Mouse (Mus musculus) stomach, postnatal 0 days (tissue): ENCODE measurements around the gene Ispd. TPM values are rescaled to one million over a fixed set of nuclear protein-coding genes. Genes with fewer than 3 reads are reported as not detected.

ENCODE experiments used
- ATAC-seq: fragments of 200-750 bp; cut with Nextera tagmentation; 2 replicates; pipeline ENCODE4 v1.8.0; 2017; ENCODE audit not compliant: low FRiP score, low TSS enrichment
- DNase-seq: peaks from one replicate; pipeline ENCODE4 v3.0.0-alpha.2; 2016; ENCODE audit warnings: low spot score
- H3K27ac ChIP-seq: fragments of 300-500 bp; sonication (generic); replicated peaks from 2 replicates; pipeline ENCODE4 v1.5.1; 2014; ENCODE audit warnings: mild to moderate bottlenecking, control low read depth
- H3K27me3 ChIP-seq: fragments of 300-500 bp; sonication (generic); 2 replicates; pipeline ENCODE4 v1.6.1; 2014; ENCODE audit warnings: low read length; ENCODE audit not compliant: control insufficient read depth, insufficient read depth
- H3K36me3 ChIP-seq: fragments of 300-500 bp; sonication (generic); 2 replicates; pipeline ENCODE4 v1.6.1; 2014; ENCODE audit warnings: low read length, mixed read lengths; ENCODE audit not compliant: control insufficient read depth, insufficient read depth
- H3K4me1 ChIP-seq: fragments of 300-500 bp; sonication (generic); replicated peaks from 2 replicates; pipeline ENCODE4 v1.6.1; 2014; ENCODE audit warnings: antibody characterized with exemption; ENCODE audit not compliant: control insufficient read depth, insufficient read depth
- H3K4me2 ChIP-seq: fragments of 300-500 bp; sonication (generic); replicated peaks from 2 replicates; pipeline ENCODE4 v1.6.1; 2014; ENCODE audit warnings: low read depth, mild to moderate bottlenecking, control low read depth, moderate library complexity
- H3K4me3 ChIP-seq: fragments of 300-500 bp; sonication (generic); 2 replicates; pipeline ENCODE4 v1.5.1; 2014; ENCODE audit warnings: low read depth, low read length, control low read depth
- H3K9ac ChIP-seq: fragments of 300-500 bp; sonication (generic); 2 replicates; pipeline ENCODE4 v1.6.1; 2014; ENCODE audit warnings: mild to moderate bottlenecking, low read length, control low read depth, mixed read lengths
- H3K9me3 ChIP-seq: fragments of 300-500 bp; sonication (generic); 2 replicates; pipeline ENCODE4 v1.6.1; 2016; ENCODE audit warnings: low read length; ENCODE audit not compliant: control insufficient read depth
- CTCF ChIP-seq: IDR thresholded peaks from 2 replicates; pipeline ENCODE4 v1.5.1; 2016; ENCODE audit warnings: antibody characterized with exemption, low read depth, mild to moderate bottlenecking, moderate library complexity
- EP300 ChIP-seq: optimal IDR thresholded peaks from 2 replicates; pipeline ENCODE3; 2016; ENCODE audit warnings: antibody characterized with exemption
- WGBS: fragments of 180-500 bp; shearing (Covaris S2); extraction: QIAGEN DNeasy Blood & Tissue Kit; methylation state at CpG from one replicate; pipeline ENCODE4 v1.1.7; 2014; 5-methylcytosine and 5-hydroxymethylcytosine counted together
- polyA plus RNA-seq: library from polyadenylated mRNA; unstranded; fragments of >200 nt; fragmentation: Nextera tagmentation; extraction: Ambion mirVana; gene quantifications from 2 replicates; pipeline ENCODE4 v1.2.1, GENCODE M21; 2015

The Ispd gene
- polyA plus RNA-seq, 1 experiment from 2014 or later: 4.1 TPM

- TF ChIP-seq EP300: no peak
- no peak for TF ChIP-seq CTCF
- no peaks in the 10 kb centered on the region for H3K27me3 ChIP-seq
- no peak for DNase-seq
- H3K4me1 ChIP-seq: no peaks in the 10 kb centered on the region
- 81% methylated on average over 8 of the region's 8 CpGs for WGBS
- no peak overlapping the region for H3K9ac ChIP-seq
- no peak overlapping the region for H3K4me3 ChIP-seq
- no peaks in the 10 kb centered on the region for H3K36me3 ChIP-seq
- H3K4me2 ChIP-seq: no peak overlapping the region
- no peak overlapping the region for H3K27ac ChIP-seq
- ATAC-seq: no peak
- no peaks in the 10 kb centered on the region for H3K9me3 ChIP-seq
Observed at GRCm38 (mm10) chr12:36439396-36439795, 58.1 kb downstream of the Ispd start.

- no peaks in the 10 kb centered on the region for H3K27me3 ChIP-seq
- H3K36me3 ChIP-seq: no peaks in the 10 kb centered on the region
- H3K9me3 ChIP-seq: no peaks in the 10 kb centered on the region
- ATAC-seq (no peak), DNase-seq (no peak)
- no peak overlapping the region for H3K4me3 ChIP-seq
- TF ChIP-seq EP300: no peak
- no peak for TF ChIP-seq CTCF
- H3K27ac ChIP-seq: no peak overlapping the region
- no peak overlapping the region for H3K9ac ChIP-seq
- H3K4me2 ChIP-seq: no peak overlapping the region
- WGBS: 87% methylated on average over 3 of the region's 3 CpGs
- no peaks in the 10 kb centered on the region for H3K4me1 ChIP-seq
Observed at GRCm38 (mm10) chr12:36456002-36456401, 74.8 kb downstream of the Ispd start.

DNA sequence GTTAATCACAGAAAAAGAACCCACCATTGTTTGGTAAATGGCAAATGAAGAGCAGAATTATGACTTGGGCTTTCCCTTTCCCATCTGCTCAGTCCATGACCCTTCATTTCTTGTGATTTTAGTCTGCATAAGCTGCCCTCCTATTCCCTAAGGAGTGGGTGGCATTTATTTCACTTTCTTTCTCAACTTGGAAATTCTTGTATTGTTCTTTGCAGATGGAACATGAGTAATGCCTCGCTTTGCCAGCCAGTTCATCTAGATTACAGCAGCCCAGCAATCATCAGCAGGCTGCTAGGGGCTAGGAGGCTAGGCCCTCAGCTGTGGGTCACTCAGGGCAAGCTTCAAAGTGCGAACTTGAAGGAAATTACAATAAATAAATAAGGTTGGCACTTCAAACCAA lies 76.5 kb downstream of the Ispd start:
- H3K27me3 ChIP-seq: no peaks in the 10 kb centered on the region
- H3K4me2 ChIP-seq: no peak overlapping the region
- no peaks in the 10 kb centered on the region for H3K36me3 ChIP-seq
- H3K27ac ChIP-seq: no peak overlapping the region
- DNase-seq (no peak), ATAC-seq (no peak)
- H3K9ac ChIP-seq: no peak overlapping the region
- H3K4me1 ChIP-seq: no peaks in the 10 kb centered on the region
- WGBS: 72% methylated on average over 2 of the region's 2 CpGs
- no peak overlapping the region for H3K4me3 ChIP-seq
- no peak for TF ChIP-seq CTCF
- TF ChIP-seq EP300: no peak
- H3K9me3 ChIP-seq: no peaks in the 10 kb centered on the region

- no peak for DNase-seq
- 93% methylated on average over 6 of the region's 6 CpGs for WGBS
- Histone ChIP-seq H3K36me3 (no peaks in the 10 kb centered on the region), H3K27ac (no peak overlapping the region), H3K4me2 (no peak overlapping the region), H3K27me3 (no peaks in the 10 kb centered on the region), H3K9me3 (no peaks in the 10 kb centered on the region), H3K4me1 (no peaks in the 10 kb centered on the region), H3K9ac (no peak overlapping the region), H3K4me3 (no peak overlapping the region)
- no peak for TF ChIP-seq EP300
- no peak for TF ChIP-seq CTCF
- no peak for ATAC-seq
Observed at GRCm38 (mm10) chr12:36468325-36469044, 87.2 kb downstream of the Ispd start.

DNA sequence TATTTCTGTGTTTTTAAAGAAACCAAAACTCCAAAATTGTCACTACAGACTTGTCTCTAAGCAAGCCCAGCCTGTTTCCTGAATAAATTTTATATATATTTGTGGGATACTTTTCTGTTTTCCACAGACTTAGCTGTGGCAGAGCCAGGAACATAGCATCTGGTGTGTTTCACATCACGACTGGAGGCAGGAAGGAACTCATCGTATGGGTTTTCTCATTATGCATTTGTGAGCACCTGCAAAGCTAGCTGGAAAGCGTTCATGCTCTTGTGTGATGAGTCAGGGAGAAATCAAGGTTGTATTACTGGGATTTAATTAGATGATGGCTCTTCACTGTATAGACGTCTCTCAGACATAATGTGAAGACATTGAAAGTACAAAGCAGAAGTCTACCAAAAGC lies 90.2 kb downstream of the Ispd start:
- 63% methylated on average over 4 of the region's 4 CpGs for WGBS
- Histone ChIP-seq H3K4me1 (no peaks in the 10 kb centered on the region), H3K27me3 (no peaks in the 10 kb centered on the region), H3K9ac (no peak overlapping the region), H3K36me3 (no peaks in the 10 kb centered on the region), H3K4me3 (no peak overlapping the region), H3K27ac (no peak overlapping the region), H3K9me3 (no peaks in the 10 kb centered on the region), H3K4me2 (no peak overlapping the region)
- DNase-seq (no peak), ATAC-seq (no peak)
- TF ChIP-seq EP300: no peak
- no peak for TF ChIP-seq CTCF

DNA sequence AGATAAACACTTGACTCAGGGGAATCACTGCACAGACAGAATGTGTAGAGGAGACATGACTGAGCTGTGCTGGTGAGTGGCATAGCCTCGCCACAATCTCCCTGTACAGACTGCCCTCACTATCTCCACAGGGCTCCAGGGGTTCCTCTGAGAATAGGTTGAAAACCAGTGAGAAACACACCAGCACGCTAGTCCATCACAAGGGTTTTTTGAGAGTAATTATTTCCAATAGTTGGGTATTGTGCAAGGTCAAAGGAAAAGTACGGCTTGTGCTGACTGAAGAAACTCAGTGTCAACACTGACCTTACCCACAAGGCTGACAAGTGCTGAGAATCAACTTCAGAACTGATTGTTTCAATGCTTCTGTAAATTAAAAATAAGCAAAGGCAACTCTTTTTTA lies 92.9 kb downstream of the Ispd start:
- H3K4me2 ChIP-seq: no peak overlapping the region
- DNase-seq: no peak
- H3K9ac ChIP-seq: no peak overlapping the region
- no peak overlapping the region for H3K27ac ChIP-seq
- ATAC-seq: no peak
- TF ChIP-seq CTCF (no peak), EP300 (no peak)
- no peaks in the 10 kb centered on the region for H3K27me3 ChIP-seq
- no peak overlapping the region for H3K4me3 ChIP-seq
- 84% methylated on average over 3 of the region's 3 CpGs for WGBS
- H3K4me1 ChIP-seq: no peaks in the 10 kb centered on the region
- H3K9me3 ChIP-seq: no peaks in the 10 kb centered on the region
- no peaks in the 10 kb centered on the region for H3K36me3 ChIP-seq
